Mouse (Mus musculus): ENCODE measurements around the gene Ric1.
"Not testable (repeated sequence)": the region's sequence is repeated elsewhere in the genome, so short reads cannot be mapped to it uniquely, and the experiment has no call there.

DNA sequence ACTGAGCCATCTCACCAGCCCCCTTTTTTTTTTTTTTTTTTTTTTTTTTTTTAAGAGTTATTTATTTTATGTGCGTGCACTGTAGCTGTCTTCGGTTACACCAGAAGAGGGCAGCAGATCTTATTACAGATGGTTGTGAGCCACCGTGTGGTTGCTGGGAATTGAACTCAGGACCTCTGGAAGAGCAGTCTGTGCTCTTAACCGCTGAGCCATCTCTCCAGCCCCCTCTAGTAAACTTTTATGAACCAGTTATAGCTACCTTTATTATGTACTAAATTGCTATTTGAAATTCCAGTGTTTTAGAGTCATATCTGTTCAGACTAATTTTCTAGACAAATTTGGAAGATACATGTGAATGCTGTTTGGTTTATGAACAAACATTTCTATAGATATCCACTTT, 3.5 kb downstream of the Ric1 start:
- TF ChIP-seq CTCF (IDR thresholded peaks at IDR 0.05), result 0 out of 2 replicates have a peak, but pooled peaks have one; percentile 10
- TF ChIP-seq EP300 (IDR thresholded peaks at IDR 0.05), result not testable (repeated sequence)
